Mouse (Mus musculus): ENCODE data around the gene Cgnl1. TPM values are rescaled to one million over a fixed set of nuclear protein-coding genes. Genes with fewer than 3 reads are reported as not detected.
"Not testable (repeated sequence)": the region's sequence is repeated elsewhere in the genome, so short reads cannot be mapped to it uniquely, and the experiment has no call there.

Cgnl1 gene
- polyA plus RNA-seq, 1 experiment = 36.5 TPM

DNA sequence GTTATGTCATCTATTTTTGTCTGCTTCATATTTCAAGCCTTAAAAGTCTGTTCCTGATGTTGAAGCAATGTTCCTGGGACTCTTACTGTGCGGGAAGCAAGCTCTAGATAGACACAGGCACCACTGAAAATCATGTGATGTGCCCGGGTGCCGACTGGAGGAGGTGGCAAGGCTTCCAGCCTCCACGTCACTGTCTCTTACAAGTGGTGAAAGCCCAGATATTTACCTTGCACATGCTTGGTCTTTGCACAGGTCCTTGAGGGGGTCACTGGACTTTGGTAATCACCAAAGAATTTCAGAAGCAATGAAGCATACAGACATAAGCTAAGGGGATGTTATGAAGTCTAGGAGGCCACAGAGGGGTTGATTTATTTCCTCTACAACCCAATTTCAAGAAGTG, 149.4 kb downstream of the Cgnl1 start:
- Histone ChIP-seq H3K27me3 (ENCODE audit: control insufficient read depth, insufficient read depth, low read length) (no peaks in the 10 kb centered on the region), H3K4me1 (ENCODE audit: control insufficient read depth, insufficient read depth, low read length) (peaks cover 4% of the 10 kb centered on the region), H3K4me3 (ENCODE audit: control insufficient read depth, low read depth, low read length) (no peak overlapping the region), H3K27ac (ENCODE audit: control insufficient read depth, insufficient read depth, low read depth, low read length) (peak overlapping the region; percentile 84), H3K36me3 (ENCODE audit: control insufficient read depth, insufficient read depth, low read length) (no peaks in the 10 kb centered on the region)
- TF ChIP-seq POLR2A (IDR thresholded peaks at IDR 0.05; ENCODE audit: control insufficient read depth, low read depth, low read length) = no peak
- no peak for TF ChIP-seq CTCF (IDR thresholded peaks at IDR 0.05; ENCODE audit: control insufficient read depth, insufficient read depth, insufficient replicate concordance, low read depth, low read length)

DNA sequence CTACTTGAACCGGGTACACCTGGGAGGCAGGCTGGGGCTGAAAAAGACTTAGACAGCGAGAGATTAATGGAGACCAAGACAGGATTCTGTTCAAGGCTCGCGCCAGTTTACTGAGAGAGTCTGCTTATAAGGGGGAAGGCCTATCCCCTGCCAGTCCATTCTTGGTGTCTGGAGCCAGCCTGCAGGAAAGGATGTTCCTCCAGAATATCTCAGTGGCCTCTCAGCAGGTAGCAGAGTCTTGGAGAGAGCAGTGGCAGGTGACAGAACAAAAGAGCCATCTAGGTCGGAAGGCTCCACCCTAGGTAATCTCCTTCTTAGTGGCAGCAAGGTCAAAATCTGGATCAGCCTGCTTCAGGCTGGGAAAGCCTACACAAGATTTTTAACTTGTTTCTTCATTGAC, 151.3 kb downstream of the Cgnl1 start:
- not testable (repeated sequence) for H3K4me3 ChIP-seq (ENCODE audit: control insufficient read depth, low read depth, low read length); H3K36me3 ChIP-seq (ENCODE audit: control insufficient read depth, insufficient read depth, low read length); H3K27me3 ChIP-seq (ENCODE audit: control insufficient read depth, insufficient read depth, low read length); H3K27ac ChIP-seq (ENCODE audit: control insufficient read depth, insufficient read depth, low read depth, low read length); H3K4me1 ChIP-seq (ENCODE audit: control insufficient read depth, insufficient read depth, low read length)

GRCm38 (mm10) chr9:71617363-71617762, 154.0 kb downstream of the Cgnl1 start:
- no peak for TF ChIP-seq POLR2A (IDR thresholded peaks at IDR 0.05; ENCODE audit: control insufficient read depth, low read depth, low read length)
- peak; percentile 86; the same call in 1 of the 2 replicates for TF ChIP-seq CTCF (IDR thresholded peaks at IDR 0.05; ENCODE audit: control insufficient read depth, insufficient read depth, insufficient replicate concordance, low read depth, low read length)
- Histone ChIP-seq H3K36me3 (ENCODE audit: control insufficient read depth, insufficient read depth, low read length) (no peaks in the 10 kb centered on the region), H3K4me3 (ENCODE audit: control insufficient read depth, low read depth, low read length) (no peak overlapping the region), H3K4me1 (ENCODE audit: control insufficient read depth, insufficient read depth, low read length) (no peaks in the 10 kb centered on the region; the same call in 1 of the 2 replicates), H3K27me3 (ENCODE audit: control insufficient read depth, insufficient read depth, low read length) (no peaks in the 10 kb centered on the region), H3K27ac (ENCODE audit: control insufficient read depth, insufficient read depth, low read depth, low read length) (no peak overlapping the region)

DNA sequence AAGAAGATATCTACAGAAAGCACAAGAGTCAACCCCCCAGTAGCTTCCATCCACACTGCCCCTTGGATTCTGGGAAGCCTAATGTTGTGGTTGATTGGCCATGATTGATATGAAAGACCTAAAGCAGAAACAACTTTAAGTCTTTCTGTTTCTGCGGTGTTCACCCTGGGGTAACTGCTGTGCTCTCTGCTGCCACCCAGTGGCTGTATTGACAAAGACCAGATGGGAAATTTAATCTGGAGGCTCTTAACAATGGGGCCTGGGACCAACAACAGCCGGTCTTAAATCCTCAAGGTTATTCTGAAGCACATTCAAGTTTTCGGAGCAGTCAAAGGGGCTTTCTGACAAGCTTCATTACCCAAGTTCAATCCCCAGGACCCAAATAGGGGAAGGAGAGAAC, 155.2 kb downstream of the Cgnl1 start:
- Histone ChIP-seq H3K27me3 (ENCODE audit: control insufficient read depth, insufficient read depth, low read length) (no peaks in the 10 kb centered on the region), H3K27ac (ENCODE audit: control insufficient read depth, insufficient read depth, low read depth, low read length) (no peak overlapping the region), H3K4me3 (ENCODE audit: control insufficient read depth, low read depth, low read length) (no peak overlapping the region), H3K4me1 (ENCODE audit: control insufficient read depth, insufficient read depth, low read length) (no peaks in the 10 kb centered on the region), H3K36me3 (ENCODE audit: control insufficient read depth, insufficient read depth, low read length) (no peaks in the 10 kb centered on the region)
- TF ChIP-seq POLR2A (IDR thresholded peaks at IDR 0.05; ENCODE audit: control insufficient read depth, low read depth, low read length) (no peak), CTCF (IDR thresholded peaks at IDR 0.05; ENCODE audit: control insufficient read depth, insufficient read depth, insufficient replicate concordance, low read depth, low read length) (peak; percentile 63; the same call in 1 of the 2 replicates)

- H3K27ac ChIP-seq (ENCODE audit: control insufficient read depth, insufficient read depth, low read depth, low read length) = no peak overlapping the region
- no peaks in the 10 kb centered on the region for H3K4me1 ChIP-seq (ENCODE audit: control insufficient read depth, insufficient read depth, low read length)
- no peak overlapping the region for H3K4me3 ChIP-seq (ENCODE audit: control insufficient read depth, low read depth, low read length)
- no peaks in the 10 kb centered on the region for H3K36me3 ChIP-seq (ENCODE audit: control insufficient read depth, insufficient read depth, low read length)
- TF ChIP-seq CTCF (IDR thresholded peaks at IDR 0.05; ENCODE audit: control insufficient read depth, insufficient read depth, insufficient replicate concordance, low read depth, low read length) = peak; percentile 87; the same call in 1 of the 2 replicates
- TF ChIP-seq POLR2A (IDR thresholded peaks at IDR 0.05; ENCODE audit: control insufficient read depth, low read depth, low read length) = no peak
- H3K27me3 ChIP-seq (ENCODE audit: control insufficient read depth, insufficient read depth, low read length) = no peaks in the 10 kb centered on the region
Observed at GRCm38 (mm10) chr9:71614643-71615042, 156.8 kb downstream of the Cgnl1 start.

DNA sequence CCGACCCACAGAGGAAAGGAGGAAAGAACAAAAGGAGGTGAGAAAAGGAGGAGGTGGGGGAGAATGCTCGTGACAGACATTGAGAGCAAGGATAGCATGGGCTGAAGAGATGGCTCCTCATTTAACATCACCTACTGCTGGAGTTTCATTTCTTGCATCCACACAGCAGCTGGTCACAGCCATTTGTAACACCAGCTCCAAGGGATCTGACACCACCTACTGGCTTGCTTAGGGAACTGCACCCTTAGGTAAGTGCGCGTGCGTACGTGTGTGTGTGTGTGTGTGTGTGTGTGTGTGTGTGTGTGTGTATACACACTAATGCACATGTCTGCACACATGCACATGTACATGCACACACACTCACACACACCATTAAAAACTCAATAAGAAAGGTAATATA, 158.4 kb downstream of the Cgnl1 start:
- Histone ChIP-seq H3K4me3 (ENCODE audit: control insufficient read depth, low read depth, low read length) (no peak overlapping the region), H3K36me3 (ENCODE audit: control insufficient read depth, insufficient read depth, low read length) (no peaks in the 10 kb centered on the region), H3K4me1 (ENCODE audit: control insufficient read depth, insufficient read depth, low read length) (no peaks in the 10 kb centered on the region), H3K27me3 (ENCODE audit: control insufficient read depth, insufficient read depth, low read length) (no peaks in the 10 kb centered on the region), H3K27ac (ENCODE audit: control insufficient read depth, insufficient read depth, low read depth, low read length) (no peak overlapping the region)
- TF ChIP-seq POLR2A (IDR thresholded peaks at IDR 0.05; ENCODE audit: control insufficient read depth, low read depth, low read length) (no peak), CTCF (IDR thresholded peaks at IDR 0.05; ENCODE audit: control insufficient read depth, insufficient read depth, insufficient replicate concordance, low read depth, low read length) (peak; percentile 84; the same call in 1 of the 2 replicates)

- no peak overlapping the region for H3K27ac ChIP-seq (ENCODE audit: control insufficient read depth, insufficient read depth, low read depth, low read length)
- H3K27me3 ChIP-seq (ENCODE audit: control insufficient read depth, insufficient read depth, low read length) = no peaks in the 10 kb centered on the region
- H3K4me1 ChIP-seq (ENCODE audit: control insufficient read depth, insufficient read depth, low read length) = no peaks in the 10 kb centered on the region
- no peak overlapping the region for H3K4me3 ChIP-seq (ENCODE audit: control insufficient read depth, low read depth, low read length)
- TF ChIP-seq POLR2A (IDR thresholded peaks at IDR 0.05; ENCODE audit: control insufficient read depth, low read depth, low read length) = no peak
- TF ChIP-seq CTCF (IDR thresholded peaks at IDR 0.05; ENCODE audit: control insufficient read depth, insufficient read depth, insufficient replicate concordance, low read depth, low read length) = no peak
- no peaks in the 10 kb centered on the region for H3K36me3 ChIP-seq (ENCODE audit: control insufficient read depth, insufficient read depth, low read length)
Observed at GRCm38 (mm10) chr9:71611876-71612275, 159.5 kb downstream of the Cgnl1 start.

DNA sequence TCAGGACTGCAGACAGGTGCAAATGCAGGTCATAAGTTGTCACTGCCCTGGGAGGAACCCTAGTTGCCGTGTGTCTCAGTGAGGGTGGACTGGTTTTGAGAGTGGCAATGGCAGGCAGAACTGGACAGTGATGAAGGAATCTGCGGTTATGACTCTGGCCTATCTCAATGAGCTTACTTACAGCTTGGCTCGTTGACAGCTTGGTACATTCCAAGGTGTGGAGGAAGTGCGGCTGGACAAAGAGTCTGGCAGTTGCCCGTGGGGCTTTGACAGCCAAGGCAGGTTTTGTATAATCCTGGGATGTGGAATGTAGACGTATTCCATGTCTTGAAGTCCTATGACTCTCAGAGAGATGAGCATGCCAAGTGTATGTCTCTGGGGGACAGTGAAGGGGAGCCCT, 162.4 kb downstream of the Cgnl1 start:
- Histone ChIP-seq H3K27me3 (ENCODE audit: control insufficient read depth, insufficient read depth, low read length) (no peaks in the 10 kb centered on the region), H3K27ac (ENCODE audit: control insufficient read depth, insufficient read depth, low read depth, low read length) (no peak overlapping the region), H3K4me1 (ENCODE audit: control insufficient read depth, insufficient read depth, low read length) (no peaks in the 10 kb centered on the region), H3K36me3 (ENCODE audit: control insufficient read depth, insufficient read depth, low read length) (no peaks in the 10 kb centered on the region), H3K4me3 (ENCODE audit: control insufficient read depth, low read depth, low read length) (no peak overlapping the region)
- no peak for TF ChIP-seq POLR2A (IDR thresholded peaks at IDR 0.05; ENCODE audit: control insufficient read depth, low read depth, low read length)
- no peak for TF ChIP-seq CTCF (IDR thresholded peaks at IDR 0.05; ENCODE audit: control insufficient read depth, insufficient read depth, insufficient replicate concordance, low read depth, low read length)

Data from testis, adult 2 months (tissue).